Mouse (Mus musculus) embryo, embryonic 10 days (tissue): Measurements from ENCODE around the gene Snca.
"Not testable (repeated sequence)": the region's sequence is repeated elsewhere in the genome, so short reads cannot be mapped to it uniquely, and the experiment has no call there.

Experiments
- DNase-seq: peaks from one replicate; pipeline ENCODE4 v3.0.0-alpha.2; 2015; ENCODE audit warnings: low spot score

Snca gene

GRCm38 (mm10) chr6:60717566-60717965, 112.1 kb downstream of the Snca start:
- DNase-seq: no peak

DNA sequence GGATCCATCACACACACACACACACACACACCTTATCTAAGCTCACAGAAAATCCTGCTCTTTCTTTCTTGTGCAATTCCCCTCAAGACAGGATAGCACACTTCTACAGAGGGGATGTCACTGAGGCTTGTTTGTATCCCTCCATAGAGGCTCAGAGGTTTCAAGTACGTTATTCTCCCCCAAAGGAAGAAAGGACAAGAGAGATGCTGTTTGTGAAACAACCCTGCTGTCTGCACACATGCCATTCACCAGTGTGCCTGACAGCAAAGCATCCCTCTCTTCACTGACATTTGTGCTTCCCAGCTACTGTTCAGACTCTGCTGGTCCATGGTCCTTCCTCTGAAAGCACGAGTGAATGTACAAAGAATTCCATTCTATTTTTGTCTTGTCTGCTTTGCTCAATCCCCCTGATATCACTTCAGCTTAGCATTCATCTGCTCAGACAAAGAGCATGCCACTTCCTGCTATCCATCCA, 119.6 kb downstream of the Snca start:
- DNase-seq: peak; percentile 6

DNA sequence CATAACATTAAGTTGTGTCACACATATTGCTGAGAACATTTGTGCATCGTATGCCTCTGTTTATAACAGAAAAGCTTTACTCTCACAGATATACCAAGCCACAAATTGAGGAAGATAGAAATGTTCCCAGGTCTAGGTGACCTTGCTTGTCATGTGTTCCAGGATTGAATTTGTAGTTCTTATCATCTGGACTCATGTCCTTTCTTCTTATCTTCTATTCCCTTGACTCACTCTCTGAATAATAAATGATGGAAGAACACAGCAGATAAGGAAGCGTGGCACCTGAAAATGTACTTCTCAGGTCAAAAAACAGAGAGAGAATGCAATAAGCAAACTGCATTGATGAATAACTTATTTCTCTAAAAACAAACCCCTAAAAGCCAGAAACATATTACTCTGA, 131.6 kb downstream of the Snca start:
- no peak for DNase-seq

GRCm38 (mm10) chr6:60687048-60687447, 142.6 kb downstream of the Snca start:
- DNase-seq: not testable (repeated sequence)

DNA sequence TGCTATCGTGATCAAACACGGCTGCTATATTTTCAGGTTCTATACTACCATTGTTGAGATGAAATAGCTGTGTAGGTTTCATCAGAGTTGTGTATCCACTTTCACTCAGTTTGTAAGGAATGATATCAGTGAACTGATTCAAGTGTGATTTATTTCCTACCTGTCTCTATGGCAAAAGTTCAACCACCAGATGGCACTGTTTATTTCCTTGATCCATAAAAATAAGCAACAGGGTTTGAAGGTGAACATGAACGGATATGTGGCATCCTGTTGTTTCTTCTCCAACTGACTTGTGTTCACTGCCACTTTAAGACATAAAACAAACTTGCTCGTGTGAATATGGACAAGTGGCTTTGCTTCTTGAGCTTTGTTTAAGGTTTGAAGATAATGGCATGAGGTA, 147.4 kb downstream of the Snca start:
- peak; percentile 65 for DNase-seq
